Mouse (Mus musculus) thymus, adult 2 months (tissue): Measurements from ENCODE around the gene D1Ertd622e.

Experiments
- CTCF ChIP-seq: fragments of 200-500 bp; IDR thresholded peaks from 2 replicates; pipeline ENCODE4 v1.5.1; 2012; ENCODE audit warnings: mild to moderate bottlenecking, control low read depth, low read length, moderate library complexity, borderline replicate concordance; ENCODE audit not compliant: control insufficient read depth, poor library complexity, insufficient read depth; ENCODE audit errors: extremely low read depth
- POLR2A ChIP-seq: fragments of 200-500 bp; IDR thresholded peaks from 2 replicates; pipeline ENCODE4 v1.6.1; 2012; ENCODE audit warnings: mild to moderate bottlenecking, low read length, control low read depth, moderate library complexity; ENCODE audit not compliant: control insufficient read depth, poor library complexity, insufficient read depth; ENCODE audit errors: extremely low read depth

GRCm38 (mm10) chr1:97660687-97661405 lies 1.0 kb downstream of the D1Ertd622e start:
- TF ChIP-seq CTCF: peak; percentile 21; the same call in 1 of the 2 replicates
- no peak for TF ChIP-seq POLR2A
